Mouse (Mus musculus): ENCODE measurements at regions not wholly inside any gene's neighbourhood (a gene's known extent, or its start where the extent isn't known, plus 50 kb on each side); places are given as distances from the start of the nearest gene placed in this dataset.

- WGBS, result 75% methylated on average over 4 of the region's 4 CpGs
- H3K4me3 ChIP-seq (ENCODE audit: low read length), result no peak overlapping the region
- no peaks in the 10 kb centered on the region for H3K36me3 ChIP-seq (ENCODE audit: control insufficient read depth, insufficient read depth, low read length)
- no peak overlapping the region for H3K9ac ChIP-seq (ENCODE audit: low read length)
- H3K9me3 ChIP-seq (ENCODE audit: control insufficient read depth, low read length), result no peaks in the 10 kb centered on the region
- no peaks in the 10 kb centered on the region for H3K27me3 ChIP-seq (ENCODE audit: control insufficient read depth, insufficient read depth, low read depth, low read length)
- H3K4me2 ChIP-seq (ENCODE audit: low read depth, low read length), result no peak overlapping the region
- no peak overlapping the region for H3K27ac ChIP-seq (ENCODE audit: low read length)
- no peak for ATAC-seq (ENCODE audit: low read depth)
- no peaks in the 10 kb centered on the region for H3K4me1 ChIP-seq (replicated peaks; ENCODE audit: control insufficient read depth, insufficient read depth, low read length)
These were observed 118.9 kb upstream of the 1700064H15Rik start for GRCm38 (mm10) chr3:19747361-19747760.

GRCm38 (mm10) chr3:19751946-19752345, 123.5 kb upstream of the 1700064H15Rik start:
- H3K36me3 ChIP-seq (ENCODE audit: control insufficient read depth, insufficient read depth, low read length), result no peaks in the 10 kb centered on the region
- H3K4me1 ChIP-seq (replicated peaks; ENCODE audit: control insufficient read depth, insufficient read depth, low read length), result no peaks in the 10 kb centered on the region
- no peak overlapping the region for H3K4me2 ChIP-seq (ENCODE audit: low read depth, low read length)
- 78% methylated on average over 3 of the region's 3 CpGs for WGBS
- H3K27ac ChIP-seq (ENCODE audit: low read length), result no peak overlapping the region
- H3K9ac ChIP-seq (ENCODE audit: low read length), result no peak overlapping the region
- no peaks in the 10 kb centered on the region for H3K9me3 ChIP-seq (ENCODE audit: control insufficient read depth, low read length)
- no peaks in the 10 kb centered on the region for H3K27me3 ChIP-seq (ENCODE audit: control insufficient read depth, insufficient read depth, low read depth, low read length)
- no peak overlapping the region for H3K4me3 ChIP-seq (ENCODE audit: low read length)
- no peak for ATAC-seq (ENCODE audit: low read depth)

GRCm38 (mm10) chr3:19754011-19754410, 125.5 kb upstream of the 1700064H15Rik start:
- H3K9me3 ChIP-seq (ENCODE audit: control insufficient read depth, low read length), result no peaks in the 10 kb centered on the region
- no peak for ATAC-seq (ENCODE audit: low read depth)
- 50% methylated on average over 1 of the region's 1 CpGs for WGBS

GRCm38 (mm10) chr3:19754636-19755035, 126.2 kb upstream of the 1700064H15Rik start:
- Histone ChIP-seq H3K27me3 (ENCODE audit: control insufficient read depth, insufficient read depth, low read depth, low read length) (no peaks in the 10 kb centered on the region), H3K36me3 (ENCODE audit: control insufficient read depth, insufficient read depth, low read length) (no peaks in the 10 kb centered on the region), H3K9ac (ENCODE audit: low read length) (no peak overlapping the region), H3K9me3 (ENCODE audit: control insufficient read depth, low read length) (no peaks in the 10 kb centered on the region), H3K4me1 (replicated peaks; ENCODE audit: control insufficient read depth, insufficient read depth, low read length) (no peaks in the 10 kb centered on the region), H3K27ac (ENCODE audit: low read length) (no peak overlapping the region), H3K4me3 (ENCODE audit: low read length) (no peak overlapping the region), H3K4me2 (ENCODE audit: low read depth, low read length) (no peak overlapping the region)
- no peak for ATAC-seq (ENCODE audit: low read depth)
- WGBS, result 59% methylated on average over 2 of the region's 2 CpGs

More at GRCm38 (mm10) chr3:19754011-19754410, 125.5 kb upstream of the 1700064H15Rik start:
- H3K27me3 ChIP-seq (ENCODE audit: control insufficient read depth, insufficient read depth, low read depth, low read length), result no peaks in the 10 kb centered on the region
- H3K4me1 ChIP-seq (replicated peaks; ENCODE audit: control insufficient read depth, insufficient read depth, low read length), result no peaks in the 10 kb centered on the region
- no peaks in the 10 kb centered on the region for H3K36me3 ChIP-seq (ENCODE audit: control insufficient read depth, insufficient read depth, low read length)
- no peak overlapping the region for H3K4me2 ChIP-seq (ENCODE audit: low read depth, low read length)
- H3K9ac ChIP-seq (ENCODE audit: low read length), result no peak overlapping the region
- H3K27ac ChIP-seq (ENCODE audit: low read length), result no peak overlapping the region
- H3K4me3 ChIP-seq (ENCODE audit: low read length), result no peak overlapping the region

GRCm38 (mm10) chr3:19755136-19755535, 126.7 kb upstream of the 1700064H15Rik start:
- no peak overlapping the region for H3K9ac ChIP-seq (ENCODE audit: low read length)
- WGBS, result 43% methylated on average over 3 of the region's 3 CpGs

GRCm38 (mm10) chr3:19798543-19799106, 158.2 kb upstream of the Cp start:
- no peaks in the 10 kb centered on the region for H3K4me1 ChIP-seq (replicated peaks; ENCODE audit: control insufficient read depth, insufficient read depth, low read length)
- WGBS, result 68% methylated on average over 1 of the region's 1 CpGs
- H3K4me3 ChIP-seq (ENCODE audit: low read length), result no peak overlapping the region
- H3K9ac ChIP-seq (ENCODE audit: low read length), result no peak overlapping the region
- H3K27ac ChIP-seq (ENCODE audit: low read length), result no peak overlapping the region
- no peak overlapping the region for H3K4me2 ChIP-seq (ENCODE audit: low read depth, low read length)
- no peaks in the 10 kb centered on the region for H3K9me3 ChIP-seq (ENCODE audit: control insufficient read depth, low read length)
- H3K36me3 ChIP-seq (ENCODE audit: control insufficient read depth, insufficient read depth, low read length), result no peaks in the 10 kb centered on the region
- no peaks in the 10 kb centered on the region for H3K27me3 ChIP-seq (ENCODE audit: control insufficient read depth, insufficient read depth, low read depth, low read length)
- no peak for ATAC-seq (ENCODE audit: low read depth)

More at GRCm38 (mm10) chr3:19755136-19755535, 126.7 kb upstream of the 1700064H15Rik start:
- Histone ChIP-seq H3K27me3 (ENCODE audit: control insufficient read depth, insufficient read depth, low read depth, low read length) (no peaks in the 10 kb centered on the region), H3K36me3 (ENCODE audit: control insufficient read depth, insufficient read depth, low read length) (no peaks in the 10 kb centered on the region), H3K27ac (ENCODE audit: low read length) (no peak overlapping the region), H3K4me1 (replicated peaks; ENCODE audit: control insufficient read depth, insufficient read depth, low read length) (no peaks in the 10 kb centered on the region), H3K9me3 (ENCODE audit: control insufficient read depth, low read length) (no peaks in the 10 kb centered on the region), H3K4me3 (ENCODE audit: low read length) (no peak overlapping the region), H3K4me2 (ENCODE audit: low read depth, low read length) (no peak overlapping the region)
- ATAC-seq (ENCODE audit: low read depth), result no peak

- Histone ChIP-seq H3K9me3 (ENCODE audit: control insufficient read depth, low read length) (no peaks in the 10 kb centered on the region), H3K4me2 (ENCODE audit: low read depth, low read length) (no peak overlapping the region), H3K27me3 (ENCODE audit: control insufficient read depth, insufficient read depth, low read depth, low read length) (no peaks in the 10 kb centered on the region), H3K4me1 (replicated peaks; ENCODE audit: control insufficient read depth, insufficient read depth, low read length) (no peaks in the 10 kb centered on the region), H3K27ac (ENCODE audit: low read length) (no peak overlapping the region), H3K36me3 (ENCODE audit: control insufficient read depth, insufficient read depth, low read length) (no peaks in the 10 kb centered on the region), H3K9ac (ENCODE audit: low read length) (no peak overlapping the region), H3K4me3 (ENCODE audit: low read length) (no peak overlapping the region)
- WGBS, result 48% methylated on average over 3 of the region's 3 CpGs
- no peak for ATAC-seq (ENCODE audit: low read depth)
These were observed 146.8 kb upstream of the Cp start for GRCm38 (mm10) chr3:19810034-19810433.

- 81% methylated on average over 1 of the region's 1 CpGs for WGBS
- no peaks in the 10 kb centered on the region for H3K9me3 ChIP-seq (ENCODE audit: control insufficient read depth, low read length)
- no peaks in the 10 kb centered on the region for H3K36me3 ChIP-seq (ENCODE audit: control insufficient read depth, insufficient read depth, low read length)
- no peak overlapping the region for H3K27ac ChIP-seq (ENCODE audit: low read length)
- no peaks in the 10 kb centered on the region for H3K27me3 ChIP-seq (ENCODE audit: control insufficient read depth, insufficient read depth, low read depth, low read length)
- no peak overlapping the region for H3K4me2 ChIP-seq (ENCODE audit: low read depth, low read length)
- no peak for ATAC-seq (ENCODE audit: low read depth)
- H3K9ac ChIP-seq (ENCODE audit: low read length), result no peak overlapping the region
- H3K4me1 ChIP-seq (replicated peaks; ENCODE audit: control insufficient read depth, insufficient read depth, low read length), result no peaks in the 10 kb centered on the region
- no peak overlapping the region for H3K4me3 ChIP-seq (ENCODE audit: low read length)
These were observed 131.9 kb upstream of the Cp start for GRCm38 (mm10) chr3:19824904-19825303.

GRCm38 (mm10) chr3:19828518-19829246, 128.2 kb upstream of the Cp start:
- Histone ChIP-seq H3K27me3 (ENCODE audit: control insufficient read depth, insufficient read depth, low read depth, low read length) (no peaks in the 10 kb centered on the region), H3K4me3 (ENCODE audit: low read length) (no peak overlapping the region), H3K4me2 (ENCODE audit: low read depth, low read length) (no peak overlapping the region), H3K9me3 (ENCODE audit: control insufficient read depth, low read length) (no peaks in the 10 kb centered on the region), H3K27ac (ENCODE audit: low read length) (no peak overlapping the region), H3K36me3 (ENCODE audit: control insufficient read depth, insufficient read depth, low read length) (no peaks in the 10 kb centered on the region), H3K9ac (ENCODE audit: low read length) (no peak overlapping the region), H3K4me1 (replicated peaks; ENCODE audit: control insufficient read depth, insufficient read depth, low read length) (no peaks in the 10 kb centered on the region)
- ATAC-seq (ENCODE audit: low read depth), result no peak
- WGBS, result 75% methylated on average over 5 of the region's 5 CpGs
